Mouse (Mus musculus) megakaryocyte, adult 5-6 weeks (primary cell): ENCODE data around the gene Tnn. TPM values are rescaled to one million over a fixed set of nuclear protein-coding genes. Genes with fewer than 3 reads are reported as not detected.

ENCODE experiments used
- ATAC-seq: 2 replicates; pipeline ENCODE4 v1.8.0; 2016; ENCODE audit warnings: mild to moderate bottlenecking, inconsistent platforms; ENCODE audit not compliant: poor library complexity, severe bottlenecking
- total RNA-seq, 2 experiments: library from RNA; stranded (forward) in 1 of 2; stranded (reverse) in 1 of 2; fragments of 153-499, 151-499 nt in 1 of 2; fragments of 221-1000, 200-1000 nt in 1 of 2; gene quantifications; 2 replicates each; pipeline versions ENCODE4 v1.2.3 to v1.2.4; 2015 to 2017

The Tnn gene
- not detected in 2 replicates for total RNA-seq (2015)
- total RNA-seq (2017) = not detected in 2 replicates

DNA sequence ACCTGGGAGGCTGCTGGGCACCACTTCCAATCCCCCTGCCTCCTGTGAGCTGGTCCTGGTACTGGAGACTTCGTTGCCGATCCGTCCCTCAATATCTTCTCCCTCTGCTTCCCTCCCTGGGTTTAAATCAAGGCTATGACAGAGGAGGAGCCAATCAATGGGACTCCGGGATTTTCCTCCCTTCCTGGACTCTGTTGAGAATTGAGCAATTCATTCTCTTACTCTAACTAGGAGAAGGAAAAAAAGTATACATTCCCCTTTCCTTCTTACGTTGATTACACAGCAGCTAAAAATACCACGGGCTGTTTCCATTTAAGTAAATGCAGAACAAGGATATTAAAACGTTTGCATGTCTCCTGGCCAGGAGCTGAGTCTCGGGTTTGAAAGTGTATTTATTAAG, at the start of gene Tnn:
Gene Tnn, minus strand, starts transcription at position 101 of the 400 bp plus-strand sequence.
- no peak for ATAC-seq

DNA sequence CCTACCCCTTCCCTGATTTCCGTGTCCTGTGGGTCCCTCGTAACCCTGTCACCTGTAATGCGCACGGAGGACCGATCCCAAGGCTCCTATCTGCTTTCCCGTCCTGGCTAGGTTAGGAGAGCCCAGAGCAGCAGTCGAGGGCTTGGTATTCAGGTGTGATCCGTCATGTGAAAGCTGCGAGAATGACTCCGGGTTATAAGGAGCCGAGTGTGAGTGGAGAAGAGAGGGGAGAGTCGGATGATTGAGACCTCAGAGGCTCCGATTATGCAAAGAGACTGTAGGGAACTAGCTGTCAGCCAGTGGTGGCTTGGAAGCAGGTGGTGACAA, 41.9 kb upstream of the Tnn start:
- peak; percentile 32 for ATAC-seq

DNA sequence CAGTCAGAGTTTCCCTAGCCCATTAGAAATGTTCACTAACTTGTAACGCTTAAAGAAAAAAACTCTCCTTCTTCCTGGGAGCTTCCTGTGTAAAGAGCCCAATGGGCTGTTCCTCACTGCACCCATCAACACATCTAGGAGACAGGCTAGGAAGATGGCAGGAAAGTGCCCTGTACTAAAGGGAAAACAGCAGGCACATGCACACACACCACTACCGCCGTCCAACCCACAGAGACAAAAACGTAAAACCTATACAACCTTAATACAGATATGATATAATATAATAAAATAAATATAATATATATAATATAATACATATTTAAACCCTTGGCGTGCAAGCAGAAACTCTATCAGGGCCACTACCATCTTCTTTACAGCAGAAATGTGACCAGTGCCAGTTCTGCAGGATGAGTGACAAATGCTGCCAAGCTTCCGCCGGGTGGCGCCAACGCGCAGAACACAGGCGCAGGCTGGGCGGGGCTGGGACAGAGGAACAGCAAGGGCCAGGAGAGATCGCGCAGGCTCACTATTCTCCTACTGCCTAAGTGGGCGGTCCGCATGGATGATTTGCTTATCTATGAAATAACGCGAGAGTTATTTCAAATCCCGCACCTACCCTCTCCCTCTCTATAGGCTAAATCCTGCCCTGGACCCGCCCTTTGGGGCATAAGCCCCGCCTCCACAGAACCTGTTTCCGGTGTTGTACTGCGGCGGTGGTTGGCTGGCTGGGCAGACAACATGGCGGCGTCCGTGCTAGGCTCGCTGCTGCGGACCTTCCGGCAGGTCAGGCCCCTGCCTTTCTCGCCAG, 41.4 kb upstream of the Tnn start, which contains the start of gene Mrps14:
Gene Mrps14, plus strand, starts transcription at position 687 of the 808 bp plus-strand sequence.
- peak; percentile 95 for ATAC-seq

DNA sequence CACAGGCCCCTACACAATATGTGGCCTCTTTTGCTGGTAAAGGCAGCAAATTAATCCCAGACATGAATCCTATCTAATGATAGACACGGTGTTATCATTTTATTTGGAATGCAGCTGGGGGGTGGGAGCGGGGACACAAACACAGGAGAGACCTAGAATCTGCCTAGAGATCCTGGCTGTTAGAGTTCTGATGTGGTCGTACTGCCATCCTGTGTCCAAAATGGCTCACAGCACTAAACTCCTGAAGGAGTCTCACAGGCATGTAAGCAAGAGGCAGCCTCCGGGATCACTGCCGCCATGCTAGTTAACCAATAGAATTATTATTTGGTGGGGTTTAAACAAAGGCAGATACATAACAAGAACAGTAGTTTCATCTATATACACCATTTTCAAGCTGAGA, 31.1 kb upstream of the Tnn start:
- ATAC-seq = no peak

DNA sequence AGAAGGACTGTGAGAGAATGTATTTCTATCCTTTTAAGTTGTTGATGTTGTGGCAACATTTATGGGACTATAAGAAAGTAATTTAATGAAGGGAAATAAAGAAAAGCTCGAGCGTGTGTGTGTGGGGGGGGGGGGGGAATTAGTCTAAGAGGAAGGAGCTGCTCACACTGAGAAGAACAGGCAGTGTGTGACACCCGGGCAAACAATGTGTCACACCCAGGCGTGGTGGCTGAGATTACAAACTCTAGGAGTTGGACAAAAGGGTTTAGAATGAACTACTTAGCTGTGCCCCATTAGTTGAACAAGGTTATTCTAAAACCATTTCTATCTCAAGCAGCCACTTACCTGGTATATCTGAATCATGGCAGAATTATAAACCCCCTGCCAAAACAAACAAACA, 27.8 kb upstream of the Tnn start:
- no peak for ATAC-seq

DNA sequence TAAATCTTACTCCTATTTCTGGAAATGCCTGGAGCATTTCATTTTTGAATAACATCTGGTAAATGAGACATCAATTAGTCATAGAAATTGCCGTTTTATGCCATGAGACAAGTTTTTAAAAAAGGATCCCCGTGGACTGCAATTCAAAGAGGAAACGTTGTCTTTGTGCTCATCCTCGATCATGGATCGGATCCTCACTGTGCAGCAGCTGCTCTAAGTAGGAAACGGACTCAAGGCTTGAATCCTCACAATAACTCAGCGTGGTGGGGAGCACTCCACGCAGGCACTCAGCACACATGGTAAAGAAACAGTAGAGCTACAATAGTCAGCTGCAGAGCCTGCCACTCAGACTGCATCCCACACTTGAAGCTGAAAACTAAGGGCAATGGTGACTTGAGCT, 23.5 kb upstream of the Tnn start:
- ATAC-seq = no peak

DNA sequence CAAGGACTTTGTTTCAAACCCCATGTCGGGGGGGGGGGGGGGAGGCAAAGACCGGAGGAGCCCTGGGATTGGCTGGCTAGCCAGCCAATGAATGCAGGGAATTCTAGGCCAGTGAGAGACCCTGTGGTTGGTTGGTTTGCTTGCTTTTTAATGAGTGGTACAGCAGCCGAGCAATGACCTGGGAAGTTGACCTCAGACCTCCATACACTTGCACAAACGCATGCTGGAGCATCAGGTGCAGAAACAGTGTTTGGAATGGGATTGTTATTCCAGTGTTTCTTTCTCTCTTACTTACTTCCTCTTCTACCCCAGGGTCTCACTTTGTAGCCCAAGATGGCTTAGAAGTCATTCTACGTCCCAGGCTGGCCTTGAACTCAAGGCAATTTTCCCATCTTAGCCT, 13.2 kb upstream of the Tnn start:
- no peak for ATAC-seq

DNA sequence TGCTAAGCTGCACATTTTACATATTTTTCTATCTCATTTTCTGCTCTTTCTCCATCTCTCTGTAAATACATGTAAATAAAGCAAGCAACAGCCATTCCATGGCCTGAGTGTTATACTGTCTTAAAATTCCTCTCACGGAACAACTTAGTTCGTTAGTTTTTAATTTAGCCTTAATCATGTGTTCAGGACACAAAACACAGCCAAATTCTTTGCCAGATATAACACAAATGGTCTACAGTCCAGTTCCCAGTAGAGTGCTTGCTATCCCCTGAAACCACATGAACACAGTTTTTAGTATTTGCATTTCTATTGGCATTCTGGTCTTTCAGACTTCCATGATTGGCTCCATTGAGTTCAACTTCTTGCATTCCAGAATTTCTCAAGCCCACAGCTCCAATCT, 4.8 kb upstream of the Tnn start:
- ATAC-seq = no peak

DNA sequence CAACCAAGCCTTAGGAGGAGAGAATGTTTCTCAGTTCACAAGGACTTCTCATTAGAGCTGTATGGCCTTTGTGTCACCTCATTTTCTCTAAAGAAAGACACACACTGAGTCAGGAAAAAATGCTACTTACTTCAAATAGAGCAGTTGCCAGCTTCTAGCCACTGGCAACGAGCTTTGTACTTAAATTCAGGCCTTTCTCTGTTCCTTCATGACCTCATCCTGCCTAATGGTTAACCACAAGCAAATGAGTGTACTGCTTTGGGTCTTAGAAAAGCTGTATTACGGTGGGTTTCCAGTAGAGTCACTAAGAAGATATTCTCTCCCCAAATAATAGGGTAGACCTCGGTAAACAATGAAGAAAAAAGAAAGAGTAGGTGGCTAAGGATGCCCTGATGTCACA, 2.7 kb downstream of the Tnn start:
- ATAC-seq = no peak

DNA sequence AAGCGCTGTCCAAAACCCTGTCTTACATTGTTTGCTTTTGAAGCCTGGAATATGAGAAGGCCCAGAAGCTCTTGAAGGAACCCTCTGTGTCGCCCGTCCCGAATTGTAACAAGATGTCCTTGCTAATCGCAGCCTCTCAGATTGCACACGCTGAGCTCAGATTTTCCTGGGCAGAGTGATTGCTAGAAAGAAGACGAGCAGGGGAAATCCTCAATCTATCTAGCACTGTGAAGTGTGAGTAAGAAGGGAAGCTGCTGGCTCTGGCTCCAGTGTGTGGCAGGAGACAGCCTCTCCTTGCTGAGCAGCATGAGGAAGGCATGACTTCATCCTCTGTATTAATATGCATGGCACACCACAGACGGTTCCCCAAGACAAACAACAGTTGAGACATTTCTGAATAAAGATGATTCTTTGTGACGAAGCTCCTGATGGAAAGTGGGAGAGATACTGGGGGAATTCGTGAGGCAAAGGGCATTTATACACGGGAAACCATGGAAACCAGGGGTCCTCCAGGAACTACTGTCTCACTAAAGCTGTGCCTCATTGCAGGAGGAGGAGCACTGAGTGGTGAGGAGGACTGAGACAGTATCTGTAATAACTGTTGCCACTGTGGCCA, 4.0 kb downstream of the Tnn start:
- ATAC-seq = no peak

DNA sequence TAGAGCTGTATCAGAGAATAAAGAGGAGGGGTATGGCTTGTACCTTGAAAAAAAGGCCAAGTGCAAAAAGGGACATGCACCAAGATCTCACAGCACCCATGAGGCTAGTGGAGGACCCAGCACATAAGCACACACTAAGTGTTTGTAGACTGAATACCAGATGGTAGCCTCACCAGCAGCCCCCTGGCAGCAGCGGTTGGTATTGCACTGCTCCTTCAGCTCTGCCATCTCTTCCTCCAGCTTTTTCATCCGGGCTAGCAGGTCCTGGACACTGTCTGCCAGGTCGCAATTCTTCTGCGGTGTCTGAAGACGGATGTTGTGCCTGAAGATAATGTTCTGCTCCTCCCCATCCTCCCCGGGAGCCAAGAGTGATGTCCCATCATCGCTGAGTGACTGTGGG, 6.1 kb downstream of the Tnn start:
- no peak for ATAC-seq

DNA sequence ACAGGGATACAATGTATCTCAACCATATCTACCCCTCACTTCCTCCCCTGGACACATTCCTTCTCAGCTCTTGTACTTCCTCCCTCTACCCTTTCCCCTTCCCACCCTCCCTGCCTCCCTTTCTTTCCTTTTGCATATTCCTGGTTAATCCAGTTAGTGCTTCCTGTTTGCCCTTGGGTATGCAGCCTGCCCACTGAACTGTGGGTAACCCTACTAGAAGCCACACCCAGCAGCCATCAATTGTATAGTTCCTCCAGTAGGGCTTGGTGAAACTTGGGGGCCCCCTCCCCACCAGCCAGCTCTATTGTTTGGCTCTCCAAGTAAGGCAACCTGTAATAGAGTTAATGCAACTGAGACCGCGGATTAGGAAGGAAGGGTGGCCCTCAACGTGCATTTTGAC, 7.8 kb downstream of the Tnn start:
- ATAC-seq = no peak

DNA sequence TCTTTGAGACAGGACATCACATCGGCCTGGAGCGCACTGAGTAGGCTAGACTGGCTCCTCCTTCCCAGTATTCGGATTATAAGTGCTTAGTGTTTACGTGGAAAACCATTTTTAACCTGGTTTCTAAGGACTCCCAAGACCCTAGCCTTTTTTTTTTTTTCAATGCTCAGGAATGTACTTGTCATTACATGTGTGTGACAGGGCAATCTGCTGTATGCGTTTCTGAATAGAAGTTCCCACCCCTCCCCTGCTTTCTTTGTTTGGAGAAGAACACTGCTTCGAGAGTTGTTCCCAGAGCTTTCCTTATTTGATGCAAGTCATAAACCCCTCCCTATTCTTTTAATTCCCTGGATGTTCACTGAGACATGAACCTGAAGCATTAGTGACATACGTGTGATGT, 9.0 kb downstream of the Tnn start:
- ATAC-seq = no peak

DNA sequence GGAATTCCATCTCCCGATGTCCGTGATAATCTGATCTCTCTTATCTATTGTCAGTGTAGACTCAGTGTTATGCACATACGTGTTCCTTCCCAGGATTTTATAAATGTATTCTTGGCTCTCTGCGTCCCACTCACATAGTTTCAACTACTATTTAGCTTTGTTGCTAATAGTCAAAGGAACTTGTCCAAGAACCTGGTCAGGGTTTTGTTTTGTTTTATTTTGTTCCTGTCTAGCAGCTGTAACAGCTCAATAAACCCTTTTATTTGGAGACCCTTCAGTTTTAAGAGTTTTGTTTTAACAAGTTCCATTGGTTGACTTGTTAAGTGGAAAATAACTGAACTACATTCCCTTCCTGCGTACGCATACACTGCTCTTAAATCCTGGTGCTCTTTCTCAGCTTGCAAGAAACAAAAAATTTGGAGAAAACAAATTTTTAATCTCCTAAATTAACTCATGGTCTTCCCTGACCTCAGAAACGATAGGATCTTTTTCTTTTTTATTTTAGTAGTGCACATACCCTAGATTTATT, 17.0 kb downstream of the Tnn start:
- ATAC-seq = no peak

DNA sequence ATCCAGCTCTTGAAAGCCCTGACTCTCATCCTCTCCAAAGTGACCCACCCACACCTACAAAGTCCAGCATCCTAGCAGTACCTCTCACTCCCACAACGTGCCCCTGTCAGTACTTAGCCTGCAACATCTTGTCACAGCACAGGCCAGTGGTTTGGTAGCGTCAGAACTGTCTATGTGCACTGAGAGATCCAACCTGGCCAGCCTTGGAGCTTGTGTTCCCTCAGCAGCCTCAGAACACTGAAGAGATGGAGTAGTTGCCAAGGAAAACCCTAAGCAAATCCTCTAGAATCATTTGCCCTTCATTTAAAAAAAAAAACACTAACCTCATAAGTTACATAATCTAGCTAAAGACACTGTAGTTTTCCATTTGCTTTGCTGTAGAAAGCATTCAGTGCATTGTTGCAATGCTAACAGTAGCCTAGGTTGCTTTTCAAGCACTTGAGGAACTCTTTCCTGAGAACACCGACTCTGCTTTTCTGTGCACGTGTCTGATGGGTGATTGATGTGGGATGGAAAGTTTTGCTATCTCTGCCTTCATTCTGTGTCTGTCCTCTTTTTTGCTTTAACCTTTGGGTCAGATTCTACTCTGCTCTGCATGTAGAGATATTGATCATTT, 19.8 kb downstream of the Tnn start:
- no peak for ATAC-seq

DNA sequence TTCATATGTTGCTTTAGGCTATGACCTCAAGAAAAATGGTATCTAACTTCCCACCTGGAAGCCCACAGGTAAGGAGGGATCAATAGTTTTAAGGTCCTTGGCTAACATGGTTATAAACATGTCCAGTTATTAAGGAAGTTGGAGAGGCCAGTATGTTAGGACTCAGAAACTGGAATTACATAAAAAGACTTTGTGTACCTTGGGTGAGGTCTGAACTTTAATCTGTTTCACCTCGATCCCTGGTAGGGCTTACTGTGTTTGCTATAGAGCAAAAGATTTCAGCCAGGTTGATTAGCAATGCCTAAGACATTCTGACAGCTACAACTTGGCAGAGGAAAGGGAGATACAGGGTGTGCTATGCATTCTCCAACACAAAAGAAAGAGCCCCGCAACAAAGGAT, 29.4 kb downstream of the Tnn start:
- no peak for ATAC-seq

DNA sequence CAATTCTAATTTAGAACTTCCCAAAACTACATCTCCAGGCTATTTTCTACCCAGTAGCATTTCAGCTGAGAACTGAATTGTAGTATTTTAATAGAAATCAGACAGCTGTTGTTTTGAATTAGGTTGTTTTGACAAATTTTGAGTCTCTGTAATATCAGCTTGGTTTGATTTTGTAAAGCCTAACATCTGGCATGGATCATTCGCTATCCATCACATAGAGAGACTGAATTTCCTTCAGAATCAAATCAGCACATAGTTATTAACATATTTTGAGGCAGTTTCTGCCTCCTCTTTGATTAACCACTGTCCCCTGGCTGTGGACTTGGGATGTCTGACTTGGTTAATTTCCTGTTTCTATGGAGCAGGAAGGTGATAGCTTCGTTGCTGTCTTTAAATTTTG, 44.8 kb downstream of the Tnn start:
- no peak for ATAC-seq

DNA sequence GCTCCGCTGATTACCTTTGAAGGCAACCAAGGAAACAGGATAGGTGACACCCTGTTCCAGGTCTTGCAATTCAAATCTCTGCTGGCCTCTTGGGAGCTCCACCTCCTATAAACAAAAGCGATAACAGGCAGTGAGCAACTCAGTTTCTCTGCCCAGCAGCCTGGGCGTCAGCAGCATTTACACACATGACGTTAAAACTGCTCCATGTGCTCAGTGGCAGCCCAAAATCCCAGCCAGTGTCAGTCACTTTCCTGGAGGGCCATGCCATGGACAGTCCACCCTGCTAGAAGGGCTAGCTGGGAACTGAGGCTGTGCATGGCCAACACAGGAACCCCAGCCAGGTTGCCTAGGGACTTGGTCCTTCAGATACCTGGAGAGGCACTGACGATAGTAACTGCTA, 48.0 kb downstream of the Tnn start:
- ATAC-seq = no peak

DNA sequence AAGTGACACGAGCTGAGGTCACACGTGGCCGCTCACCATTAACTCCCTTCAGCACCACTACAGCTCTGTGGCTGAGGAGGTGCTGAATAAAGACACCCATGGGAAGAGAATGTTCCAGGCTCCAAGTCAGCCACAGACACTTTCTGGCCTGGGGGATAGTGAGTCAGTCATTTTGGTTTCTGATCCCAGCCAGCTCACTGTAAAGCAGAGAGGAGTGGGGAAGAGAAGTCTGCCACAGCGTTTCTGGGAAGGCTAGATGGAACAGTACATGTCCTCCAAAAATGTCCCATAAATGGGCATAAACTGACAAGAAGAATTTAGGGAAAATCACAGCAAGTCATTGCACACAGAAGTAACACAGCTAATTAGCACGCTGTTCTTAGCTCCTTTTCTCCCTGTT, 52.4 kb downstream of the Tnn start:
- ATAC-seq = no peak

DNA sequence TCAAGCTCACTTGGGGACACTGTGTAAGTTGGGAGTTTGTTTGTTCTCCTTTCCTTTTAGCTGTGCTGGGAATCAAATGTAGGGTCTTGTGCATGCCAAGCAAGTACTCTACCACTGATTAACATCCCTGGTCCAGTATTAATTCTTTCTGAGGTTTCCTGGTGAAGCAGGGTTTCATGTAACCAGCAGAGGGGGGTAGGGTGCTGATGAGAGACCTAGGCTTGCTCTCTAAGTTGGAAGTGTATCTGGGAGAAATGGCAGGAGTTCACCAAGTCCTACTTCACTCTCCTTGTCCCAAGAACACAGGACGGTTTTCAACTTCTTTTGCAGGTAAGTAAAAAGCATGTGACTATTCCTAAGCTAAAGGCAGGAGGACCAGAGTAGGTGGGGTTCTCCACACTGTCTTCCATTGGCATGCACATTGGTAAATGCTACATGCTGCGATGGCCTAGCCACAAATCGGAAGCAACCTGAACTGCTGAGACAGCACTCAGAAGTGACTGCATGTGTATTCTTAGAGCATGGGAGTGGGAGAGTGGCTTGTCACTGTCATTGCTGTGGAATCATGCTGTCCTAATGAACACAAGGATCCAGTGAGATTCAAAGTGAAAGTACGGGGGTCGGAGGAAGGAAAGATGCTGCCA, 53.6 kb downstream of the Tnn start:
- ATAC-seq = no peak

DNA sequence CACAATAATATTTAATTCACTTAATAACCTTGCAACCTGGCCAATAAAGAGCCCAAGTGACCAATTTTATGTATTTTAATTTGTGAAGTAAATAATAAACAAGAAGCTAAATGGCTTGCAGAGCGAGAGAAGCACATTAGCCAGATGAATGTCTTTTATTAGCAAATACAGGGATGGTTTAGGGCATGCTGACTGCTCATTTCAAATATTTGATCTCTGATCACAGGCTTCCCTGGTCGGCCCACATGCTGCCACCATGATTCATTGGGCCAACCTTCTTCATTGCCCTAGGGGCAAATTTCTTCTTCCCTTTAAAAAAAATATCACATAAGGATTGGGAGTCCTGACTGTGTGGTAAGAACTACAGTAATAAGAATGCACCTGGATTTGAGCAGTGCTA, 66.7 kb downstream of the Tnn start:
- no peak for ATAC-seq

DNA sequence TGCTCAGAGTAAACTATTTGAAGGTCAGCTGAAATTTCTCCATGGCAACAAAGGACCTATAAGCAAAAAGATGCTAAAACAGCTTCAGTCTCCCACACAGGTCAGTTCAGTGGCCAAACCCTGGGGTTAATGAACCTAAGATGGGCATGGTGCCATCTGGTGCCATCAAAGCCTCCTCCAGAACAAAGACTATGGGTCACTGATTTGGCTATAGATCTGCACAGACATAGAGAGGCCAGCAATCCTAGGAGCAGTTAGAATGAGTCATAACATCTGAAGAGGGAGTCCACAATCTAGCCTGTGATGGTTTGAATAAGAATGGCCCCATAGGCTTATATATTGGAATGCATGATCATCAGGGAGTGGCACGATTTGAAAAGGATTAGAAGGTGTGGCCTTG, 69.1 kb downstream of the Tnn start:
- no peak for ATAC-seq
